Mouse (Mus musculus) ES-E14 (cell line): ENCODE results near the gene Pcolce.

Experiments used
- MAFK ChIP-seq: IDR thresholded peaks from 2 replicates; pipeline ENCODE4 v1.6.1; 2014; ENCODE audit warnings: mild to moderate bottlenecking, low read depth, low read length, inconsistent platforms; ENCODE audit not compliant: insufficient read depth
- ZC3H11A ChIP-seq: IDR thresholded peaks from 2 replicates; pipeline ENCODE4 v1.6.1; 2012; ENCODE audit warnings: low read depth, mild to moderate bottlenecking, inconsistent platforms, low read length, borderline replicate concordance

DNA sequence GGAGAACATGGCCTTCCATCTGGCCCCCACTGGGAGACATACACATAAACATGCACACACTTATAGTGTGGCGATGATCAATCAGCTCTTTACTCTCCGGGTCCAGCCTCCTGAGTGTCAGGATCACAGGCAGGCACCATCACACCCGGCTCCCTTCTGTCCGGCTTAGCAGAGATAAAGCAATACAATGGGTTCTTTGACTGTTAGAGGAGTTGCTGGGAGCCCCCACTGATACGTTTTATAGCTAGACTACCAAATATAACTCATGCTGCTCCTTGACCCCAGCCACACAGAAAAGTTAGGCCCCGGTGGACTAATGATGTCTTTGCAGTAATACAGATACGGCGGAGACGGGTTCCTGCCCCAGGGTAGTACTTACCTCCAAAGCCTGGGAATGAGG, 49.5 kb upstream of the Pcolce start:
- TF ChIP-seq ZC3H11A, result no peak
- TF ChIP-seq MAFK, result no peak
